Mouse (Mus musculus) retina, embryonic 14.5 days (tissue): Measurements from ENCODE around the gene Nr4a3.

Source experiments
- DNase-seq: peaks from one replicate; pipeline ENCODE4 v3.0.0-alpha.2; 2015; ENCODE audit warnings: low spot score

Gene Nr4a3

DNA sequence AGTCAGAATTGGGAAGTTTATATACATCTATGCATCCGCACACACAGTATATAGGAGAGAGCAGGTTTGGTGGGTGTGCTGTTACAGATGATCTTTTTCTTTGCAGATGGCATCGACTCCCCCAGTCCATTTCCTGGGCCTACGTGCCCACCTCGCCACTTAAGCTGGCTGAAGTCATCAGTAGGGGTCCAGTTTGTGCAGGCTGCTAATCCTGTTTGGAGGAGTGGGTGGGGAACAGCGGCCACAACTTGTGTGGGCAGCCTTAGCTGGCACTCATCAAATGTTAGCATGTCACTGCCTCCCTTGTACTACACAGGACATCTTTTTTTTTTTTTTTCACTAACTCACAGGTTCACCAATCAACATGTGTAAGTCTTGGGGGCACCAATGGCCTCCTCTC, 5.5 kb downstream of the Nr4a3 start:
- DNase-seq, result no peak

DNA sequence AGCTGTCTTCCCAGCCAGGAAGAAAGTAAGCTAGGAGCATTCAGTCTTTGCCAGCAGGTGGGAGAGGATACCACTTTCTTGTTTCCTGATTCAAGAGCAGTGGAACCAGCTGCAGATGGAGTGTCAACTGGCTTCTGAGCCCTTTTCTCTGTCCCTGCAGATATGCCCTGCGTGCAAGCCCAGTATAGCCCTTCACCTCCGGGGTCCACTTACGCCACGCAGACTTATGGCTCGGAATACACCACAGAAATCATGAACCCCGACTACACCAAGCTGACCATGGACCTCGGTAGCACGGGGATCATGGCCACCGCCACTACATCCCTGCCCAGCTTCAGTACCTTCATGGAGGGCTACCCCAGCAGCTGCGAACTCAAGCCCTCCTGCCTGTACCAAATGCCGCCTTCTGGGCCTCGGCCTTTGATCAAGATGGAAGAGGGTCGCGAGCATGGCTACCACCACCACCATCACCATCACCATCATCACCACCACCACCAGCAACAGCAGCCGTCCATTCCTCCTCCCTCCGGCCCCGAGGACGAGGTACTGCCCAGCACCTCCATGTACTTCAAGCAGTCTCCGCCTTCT, 6.2 kb downstream of the Nr4a3 start:
- no peak for DNase-seq

DNA sequence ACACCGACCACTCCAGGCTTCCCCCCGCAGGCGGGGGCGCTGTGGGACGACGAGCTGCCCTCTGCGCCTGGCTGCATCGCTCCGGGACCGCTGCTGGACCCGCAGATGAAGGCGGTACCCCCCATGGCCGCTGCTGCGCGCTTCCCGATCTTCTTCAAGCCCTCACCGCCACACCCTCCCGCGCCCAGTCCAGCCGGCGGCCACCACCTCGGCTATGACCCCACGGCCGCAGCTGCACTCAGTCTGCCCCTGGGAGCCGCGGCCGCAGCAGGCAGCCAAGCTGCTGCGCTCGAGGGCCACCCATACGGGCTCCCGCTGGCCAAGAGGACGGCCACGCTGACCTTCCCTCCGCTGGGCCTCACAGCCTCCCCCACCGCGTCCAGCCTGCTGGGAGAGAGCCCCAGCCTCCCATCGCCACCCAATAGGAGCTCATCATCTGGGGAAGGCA, 6.7 kb downstream of the Nr4a3 start:
- DNase-seq, result peak; percentile 51

DNA sequence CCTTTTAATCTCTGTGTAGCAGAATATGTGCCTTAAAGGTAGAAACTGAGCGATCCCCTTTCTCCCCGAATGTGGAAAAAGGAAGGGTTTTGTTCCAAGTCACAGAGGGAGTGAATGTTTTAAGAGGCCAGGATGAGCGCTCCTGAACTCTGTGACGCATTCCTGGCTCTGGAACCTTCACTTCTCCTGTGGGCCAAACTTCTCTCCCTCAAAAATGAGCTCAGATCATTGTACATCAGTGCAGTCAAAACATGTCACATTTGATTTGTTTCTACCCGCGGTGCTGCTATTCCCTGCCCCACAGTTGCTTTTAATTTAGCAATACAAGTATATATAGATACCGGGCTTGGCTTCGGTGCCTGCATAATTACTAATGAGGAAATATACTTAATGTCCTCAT, 16.8 kb downstream of the Nr4a3 start:
- no peak for DNase-seq

DNA sequence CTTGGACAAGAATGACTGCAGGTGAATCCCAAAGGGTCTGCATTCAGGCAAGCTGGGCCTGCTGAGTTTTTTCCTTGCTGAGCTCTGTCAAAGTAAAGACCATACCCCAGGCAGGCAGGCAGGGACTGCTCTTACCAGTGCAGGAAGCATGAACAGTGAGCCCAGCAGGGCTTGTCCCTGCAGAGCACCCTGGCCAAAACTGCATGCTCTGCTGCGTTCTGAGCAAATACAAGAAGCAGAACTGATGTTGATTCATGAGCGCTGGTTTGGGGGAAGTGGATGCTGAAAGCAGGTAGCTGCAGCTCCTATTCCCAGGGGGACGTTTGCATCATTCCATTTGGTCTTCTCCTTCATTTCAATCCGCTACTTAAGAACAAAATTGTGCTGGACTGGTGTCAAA, 19.4 kb downstream of the Nr4a3 start:
- DNase-seq, result no peak

DNA sequence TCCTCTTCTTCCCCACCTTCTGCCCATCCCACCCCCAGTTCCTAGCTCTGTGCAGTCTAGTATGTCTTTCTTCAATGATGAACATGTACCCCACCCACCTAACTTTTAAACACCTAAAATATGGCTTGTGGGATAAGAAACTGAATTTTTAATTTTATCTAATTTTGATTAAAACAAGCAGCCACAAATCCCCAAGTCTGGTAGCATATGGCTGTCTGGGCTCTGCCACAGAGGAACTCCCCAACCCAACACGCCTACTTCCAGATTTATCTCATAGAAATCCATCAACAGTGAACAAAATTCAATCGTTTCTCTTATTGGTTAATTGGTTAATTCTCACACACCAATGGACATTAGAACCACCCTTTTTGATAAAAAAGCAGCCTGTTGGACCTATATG, 21.7 kb downstream of the Nr4a3 start:
- DNase-seq, result no peak

DNA sequence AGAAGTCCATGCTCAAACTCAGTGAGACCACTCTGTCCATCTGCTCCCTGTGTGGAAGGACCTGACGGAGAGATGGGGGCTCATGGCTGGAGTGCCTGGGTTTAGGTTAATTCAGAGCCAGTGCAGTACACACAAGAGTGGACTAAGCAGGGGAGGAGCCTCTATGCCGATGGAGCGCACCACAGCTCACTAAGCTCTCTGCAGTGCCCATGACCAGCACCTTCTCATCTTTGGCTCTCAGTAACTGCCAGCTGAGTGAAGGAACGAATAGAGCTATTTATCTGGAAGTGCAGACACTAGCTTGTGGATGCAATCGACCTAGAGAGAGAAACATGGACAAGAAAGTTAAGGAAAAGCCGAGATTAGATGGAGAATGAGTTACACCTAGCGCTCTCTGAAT, 24.2 kb downstream of the Nr4a3 start:
- no peak for DNase-seq

DNA sequence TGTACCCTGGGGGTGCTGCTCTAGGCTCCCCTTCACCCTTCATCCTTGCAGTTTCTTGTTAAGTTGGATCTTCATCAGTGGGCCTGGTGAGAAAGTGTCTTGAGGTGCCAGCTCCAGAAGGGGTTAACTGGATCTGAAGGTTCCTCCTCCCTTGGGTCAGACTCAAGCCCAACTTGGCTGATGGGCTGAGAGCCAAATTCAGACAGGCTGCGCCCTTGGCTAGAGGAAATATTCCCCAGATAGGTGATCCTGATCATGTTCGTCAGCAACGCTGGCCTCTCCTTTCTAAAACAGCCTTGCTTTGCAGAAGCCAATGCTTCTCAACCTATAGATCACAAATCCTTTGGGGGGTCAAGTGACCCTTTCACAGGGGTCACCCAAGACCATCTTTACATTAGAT, 27.1 kb downstream of the Nr4a3 start:
- DNase-seq, result no peak

DNA sequence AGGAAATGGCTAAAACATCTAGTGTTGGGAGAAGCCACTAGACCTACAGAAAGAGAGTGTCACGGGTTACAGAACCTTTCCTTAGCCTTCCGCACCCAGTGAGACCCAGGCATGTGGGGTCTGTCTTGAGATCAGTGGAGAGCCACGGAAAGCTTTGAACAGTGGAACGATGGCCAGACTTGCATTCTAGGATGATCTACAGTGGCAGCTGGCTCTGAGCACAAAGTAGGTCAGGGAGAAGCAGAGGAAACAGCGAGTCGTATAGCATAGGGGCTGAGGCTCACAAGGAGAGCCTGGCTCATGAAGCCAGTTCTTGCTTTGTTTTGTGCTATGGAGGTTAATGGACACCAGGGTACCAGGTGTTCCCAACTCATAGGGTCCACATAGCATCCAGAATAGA, 28.4 kb downstream of the Nr4a3 start:
- DNase-seq, result no peak

DNA sequence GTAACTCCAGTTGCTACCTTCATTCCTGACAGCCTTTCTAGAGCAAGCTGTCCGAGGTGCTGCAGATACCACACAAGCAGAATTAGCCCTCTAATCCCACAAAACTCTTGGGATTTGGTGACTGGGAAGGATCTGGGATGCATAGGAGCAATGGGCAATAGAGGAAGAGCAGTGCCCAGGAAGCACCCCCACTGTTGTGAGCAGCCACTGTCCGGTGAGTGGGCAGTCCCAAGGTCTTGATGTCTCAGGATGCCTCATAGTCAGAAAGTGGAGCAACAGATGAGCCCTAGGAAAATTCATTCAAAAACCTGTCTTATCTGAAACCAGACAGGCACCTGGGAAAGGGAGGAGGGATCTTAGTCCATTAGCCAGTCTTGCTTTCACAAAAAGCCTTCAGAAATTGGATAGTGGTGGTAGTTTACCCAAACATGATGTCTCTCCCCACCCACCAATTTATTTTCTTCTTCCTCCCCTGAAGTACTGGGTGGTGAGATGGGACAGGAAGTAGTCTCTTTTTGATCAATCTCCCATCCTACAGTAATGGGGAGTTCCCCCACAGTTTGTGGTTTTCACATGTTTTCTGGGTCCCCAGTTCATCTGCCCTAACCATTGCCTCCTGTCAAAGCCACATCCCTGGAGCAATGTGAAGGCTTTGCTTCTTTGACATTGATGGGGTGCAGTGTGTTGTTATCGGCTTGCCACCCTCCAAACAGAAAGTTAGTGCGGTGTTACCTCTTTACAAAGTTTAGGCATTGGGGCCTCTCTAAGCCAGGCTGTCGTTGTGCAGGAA, 29.7 kb downstream of the Nr4a3 start:
- no peak for DNase-seq

DNA sequence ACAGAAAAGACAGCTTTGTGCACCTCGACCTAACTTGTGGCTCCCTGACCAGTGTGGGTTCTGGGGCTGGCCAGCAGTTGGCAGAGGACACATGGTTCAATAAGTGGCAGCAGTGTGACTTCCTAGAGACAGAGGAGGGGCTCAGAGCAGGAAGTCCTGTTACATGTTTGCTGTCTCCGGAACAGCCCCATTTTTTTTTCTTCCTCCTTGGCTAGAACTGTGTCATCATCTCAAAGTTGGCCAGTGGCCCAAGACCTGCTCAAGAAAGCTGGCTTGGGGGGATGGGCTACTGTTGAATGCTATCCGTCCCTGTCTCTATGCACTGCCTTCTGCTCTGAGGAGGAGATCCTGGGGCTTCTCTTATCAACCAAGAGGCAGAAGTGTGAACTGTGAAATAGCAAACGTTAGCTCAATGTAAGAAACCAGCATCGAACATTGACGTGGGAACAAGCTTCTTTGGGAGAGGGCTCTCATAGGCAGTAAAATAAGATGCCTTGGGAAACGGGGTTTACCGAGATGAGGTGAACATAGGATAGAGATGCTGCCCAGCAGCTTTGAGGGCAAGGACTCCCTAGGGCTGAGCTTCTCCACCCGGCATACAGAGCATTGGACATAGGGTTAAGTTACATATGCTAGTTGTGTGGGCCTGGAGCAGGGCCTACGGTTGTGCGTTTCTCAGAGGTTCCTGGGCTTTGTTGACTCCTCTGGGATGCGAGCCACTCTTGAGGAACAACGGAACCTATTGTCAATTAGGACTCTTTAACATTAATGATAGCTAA, 31.9 kb downstream of the Nr4a3 start:
- DNase-seq, result no peak

DNA sequence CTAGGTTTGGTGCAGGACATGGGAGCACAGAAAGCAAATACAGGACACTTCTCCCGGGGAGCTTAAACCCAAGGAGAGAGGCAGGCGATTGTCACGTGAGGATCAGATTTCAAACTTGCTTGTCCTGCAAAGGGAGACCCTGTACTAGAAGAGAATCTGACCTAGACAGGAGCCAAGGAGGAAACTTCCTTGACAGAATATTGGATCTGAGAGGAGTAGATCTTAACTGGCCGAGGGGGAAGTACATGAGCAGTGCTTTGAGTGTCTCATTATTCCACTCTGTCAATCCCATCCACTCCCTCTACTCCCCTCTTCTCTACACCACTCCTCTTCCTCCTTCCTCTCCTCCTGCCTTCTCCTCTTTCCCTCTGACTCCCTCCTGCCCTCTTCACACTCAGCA, 33.3 kb downstream of the Nr4a3 start:
- no peak for DNase-seq

DNA sequence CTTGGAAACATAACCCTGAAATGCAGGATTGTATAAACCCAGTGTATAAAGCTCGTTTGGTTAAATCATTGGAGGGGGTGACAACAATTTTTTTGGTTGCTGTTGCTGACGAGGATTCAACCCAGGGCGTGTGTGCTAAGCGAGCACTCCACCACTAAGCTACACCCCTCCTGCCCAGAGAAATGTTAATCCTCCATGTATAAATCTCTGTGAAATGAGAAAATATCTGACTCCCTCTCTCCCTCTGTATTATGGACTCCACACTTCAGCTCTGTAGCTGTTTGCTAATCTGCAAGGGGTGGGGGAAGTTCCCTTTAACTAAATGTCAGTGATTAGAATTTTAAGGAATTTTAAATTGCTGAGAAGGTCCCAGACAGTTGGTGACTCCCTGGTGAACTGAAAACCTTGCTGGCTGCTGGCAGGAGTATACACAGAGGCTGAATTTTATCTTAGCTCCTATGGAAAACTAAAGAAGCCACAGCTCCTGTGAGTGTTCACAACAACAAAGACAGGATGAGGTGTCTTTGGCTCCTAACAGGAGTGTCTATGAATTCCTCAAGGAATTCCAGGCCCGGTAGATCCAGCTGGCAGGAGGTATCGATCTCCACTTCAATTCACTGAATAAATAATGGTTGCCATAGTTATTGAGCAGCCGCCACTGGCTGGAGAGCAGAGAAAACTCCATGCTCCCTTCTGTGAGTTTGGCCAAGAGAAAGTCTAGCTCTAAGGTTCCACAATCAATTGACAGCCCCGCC, 34.5 kb downstream of the Nr4a3 start:
- peak; percentile 55 for DNase-seq

DNA sequence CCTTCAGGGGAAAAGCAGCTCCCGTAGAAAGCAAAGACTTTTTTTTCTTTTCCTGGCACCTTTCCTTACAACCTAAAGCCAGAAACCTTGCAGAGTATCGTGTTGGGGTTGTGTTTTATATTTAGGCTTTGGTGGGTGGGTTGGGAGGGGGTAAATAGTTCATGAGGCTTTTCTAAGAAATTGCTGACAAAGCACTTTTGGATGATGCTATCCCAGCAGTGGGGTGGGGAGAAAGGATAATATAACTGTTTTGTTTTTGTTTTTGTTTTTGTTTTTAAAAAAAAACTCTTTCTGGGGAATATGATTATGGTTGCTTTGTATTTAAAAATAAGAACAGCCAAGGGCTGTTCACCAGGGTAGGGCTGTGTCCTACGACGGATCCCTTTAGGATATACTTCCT, 38.5 kb downstream of the Nr4a3 start:
- no peak for DNase-seq

DNA sequence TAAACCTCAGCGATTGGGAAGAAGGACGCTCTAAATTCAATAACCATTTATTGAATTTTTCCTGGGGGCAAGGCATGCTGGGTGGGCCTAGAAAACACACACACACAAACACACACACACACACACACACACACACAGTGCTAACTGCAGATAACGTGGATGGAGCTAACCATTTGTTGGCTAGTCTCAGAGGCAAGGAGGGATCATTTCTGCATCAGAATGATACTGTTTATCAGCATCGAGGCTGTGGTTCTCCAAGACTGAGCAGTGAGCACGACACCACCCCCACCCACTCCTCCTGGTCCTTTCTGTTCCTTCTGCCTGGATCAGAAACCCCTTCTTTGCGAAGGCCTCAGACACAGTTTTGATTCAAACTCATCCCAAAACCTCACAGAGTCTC, 41.7 kb downstream of the Nr4a3 start:
- DNase-seq, result no peak

DNA sequence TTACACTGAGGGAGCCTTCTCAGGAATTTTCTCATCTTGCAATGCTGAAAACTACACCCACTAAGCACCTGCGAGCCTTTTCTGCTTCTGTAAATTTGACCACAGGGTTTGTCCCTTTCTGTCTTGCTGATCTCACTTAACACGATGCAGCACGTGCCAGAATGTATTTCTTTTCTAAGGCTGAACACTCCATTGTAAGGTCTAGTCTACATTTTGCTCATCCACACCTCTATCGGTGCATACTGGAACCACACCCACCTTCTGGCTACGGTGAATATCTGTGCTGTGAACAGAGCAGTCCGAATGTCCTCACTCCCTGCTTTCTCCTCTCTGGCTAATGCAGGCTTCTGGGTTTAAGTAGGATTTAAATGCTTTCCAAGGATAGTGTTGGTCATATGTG, 42.5 kb downstream of the Nr4a3 start:
- DNase-seq, result no peak

DNA sequence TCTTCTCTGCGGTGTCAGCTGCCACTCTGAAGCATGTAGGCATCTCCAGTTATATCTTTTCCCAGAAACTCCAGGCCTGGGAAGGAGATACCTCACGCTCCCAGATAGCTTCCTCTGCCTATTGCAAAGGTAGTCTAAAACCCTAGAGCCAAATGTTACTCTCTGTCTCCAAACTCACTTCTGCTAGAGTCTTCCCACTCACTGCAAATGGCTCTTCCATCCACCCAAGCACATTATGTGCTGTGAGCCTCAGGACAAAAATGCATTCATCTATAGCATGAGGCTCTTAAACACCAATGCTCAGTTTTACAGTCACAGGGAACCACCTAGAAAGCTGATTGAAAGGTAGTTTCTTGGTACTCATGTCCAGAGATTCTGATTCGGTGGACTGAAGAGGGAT, 48.3 kb downstream of the Nr4a3 start:
- no peak for DNase-seq

DNA sequence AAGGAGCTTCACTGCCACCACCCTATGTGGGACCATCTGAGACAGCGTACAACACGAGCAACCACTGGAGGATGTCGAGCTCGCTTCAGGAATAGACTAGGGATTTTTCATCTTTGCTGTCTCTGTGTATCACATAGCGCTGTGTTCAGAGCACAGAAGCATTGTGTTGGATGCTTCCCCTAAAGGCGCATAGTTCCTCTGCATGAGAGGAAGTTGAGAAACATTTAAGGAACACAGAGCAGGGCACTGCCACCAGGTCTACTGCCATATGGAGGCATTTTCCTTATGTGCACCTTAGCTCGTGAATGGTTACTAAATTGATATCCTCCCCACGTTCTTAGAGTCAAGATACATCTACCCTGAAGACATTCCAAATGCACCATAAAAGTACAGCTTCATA, 55.3 kb downstream of the Nr4a3 start:
- DNase-seq, result no peak

DNA sequence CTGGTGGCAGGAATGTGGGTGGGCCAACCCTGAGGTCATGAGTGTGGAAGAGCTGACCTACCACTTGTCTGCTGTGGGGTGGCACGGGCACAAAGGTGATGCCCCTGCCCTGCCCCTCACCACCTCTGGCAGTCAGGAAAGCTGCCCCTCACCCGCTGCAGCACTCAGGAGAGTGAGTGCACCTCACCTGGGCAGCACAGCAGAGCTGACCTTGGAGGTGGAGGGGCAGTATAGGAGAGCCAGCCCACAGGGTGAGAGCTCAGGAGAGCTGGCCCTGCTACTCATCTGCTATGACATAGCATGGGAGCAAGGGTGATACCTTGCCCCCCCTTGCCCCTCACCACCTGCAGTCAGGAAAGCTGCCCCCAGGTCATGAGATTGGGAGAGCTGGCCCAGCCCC, 57.0 kb downstream of the Nr4a3 start:
- DNase-seq, result no peak

DNA sequence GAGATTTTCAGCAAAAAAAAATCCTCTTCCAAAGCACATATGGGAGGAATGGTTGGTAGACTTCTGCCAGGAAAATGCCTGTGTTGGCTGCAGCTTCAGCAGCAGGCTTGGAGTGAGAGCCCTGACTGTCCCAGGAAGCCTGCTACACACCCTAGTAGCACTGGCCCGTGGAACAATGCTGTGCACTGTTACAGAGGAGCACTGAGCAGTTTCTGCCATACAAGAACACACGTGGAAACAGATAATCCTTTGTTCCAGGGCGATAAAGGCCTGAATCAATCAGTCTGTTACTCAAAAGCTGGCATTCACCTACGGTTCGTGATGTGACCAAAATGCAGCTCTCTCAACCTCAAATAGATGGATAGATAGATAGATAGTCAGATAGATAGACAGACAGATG, 60.4 kb downstream of the Nr4a3 start:
- DNase-seq, result no peak

DNA sequence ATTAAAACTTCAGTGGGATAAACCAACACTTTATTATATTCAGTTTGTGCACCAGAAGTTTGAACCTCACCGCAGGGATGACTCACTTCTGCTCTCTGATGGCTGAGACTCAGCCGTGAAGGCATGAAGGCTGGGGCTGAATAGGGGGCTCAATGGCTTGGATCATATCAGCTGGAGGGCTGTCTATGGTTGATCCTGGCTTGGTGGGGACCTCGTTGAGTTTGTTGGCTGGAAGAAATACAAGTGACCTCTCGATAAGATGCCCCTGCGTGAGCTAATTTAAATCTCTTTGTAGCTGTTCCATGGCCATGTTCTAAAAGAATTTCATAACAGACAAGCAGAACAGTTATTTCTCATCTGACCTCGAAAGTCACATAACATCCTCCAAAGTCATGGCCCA, 62.1 kb downstream of the Nr4a3 start:
- DNase-seq, result no peak

DNA sequence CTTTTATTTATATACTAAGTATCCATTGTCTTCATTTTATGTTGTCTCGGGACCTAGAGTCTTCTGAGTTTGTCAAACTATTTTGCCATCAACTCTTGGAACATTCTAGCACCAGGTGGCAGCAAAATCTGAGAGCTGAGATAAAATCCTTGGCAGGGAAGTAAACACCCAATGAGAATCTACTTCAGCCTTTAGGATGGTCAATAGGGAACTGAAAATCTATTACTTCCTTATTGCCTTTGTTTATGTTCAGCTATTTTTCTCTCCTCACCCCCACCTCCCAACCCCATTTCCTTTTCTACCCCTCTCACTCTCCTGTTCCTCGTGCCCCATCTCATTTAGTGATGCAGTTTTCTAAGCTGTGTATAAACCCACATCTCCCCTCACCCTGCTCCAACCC, 63.6 kb downstream of the Nr4a3 start:
- DNase-seq, result no peak

DNA sequence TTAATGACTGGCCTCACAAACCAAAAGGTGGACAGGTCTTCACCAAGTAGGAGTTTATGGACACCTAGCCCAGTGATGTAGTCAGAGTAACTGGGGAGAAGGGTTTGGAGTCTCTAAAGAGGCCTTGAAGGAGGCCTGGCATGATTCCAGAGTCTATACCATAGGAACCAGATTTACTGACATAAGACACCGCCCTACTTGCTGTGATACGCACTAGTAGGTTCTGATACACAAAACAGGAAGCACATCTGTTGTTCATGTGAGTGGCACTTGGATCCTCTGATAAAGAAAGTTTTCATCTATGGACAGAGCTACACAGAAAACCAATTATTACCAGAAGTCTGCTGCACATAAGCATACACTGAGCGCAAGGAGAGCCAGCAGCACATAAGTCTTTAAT, 65.4 kb downstream of the Nr4a3 start:
- no peak for DNase-seq
